Mouse (Mus musculus): ENCODE results near the gene Utp14b. TPM values are rescaled to one million over a fixed set of nuclear protein-coding genes. Genes with fewer than 3 reads are reported as not detected.

Utp14b gene
- polyA plus RNA-seq, 1 experiment: 6.5 TPM

DNA sequence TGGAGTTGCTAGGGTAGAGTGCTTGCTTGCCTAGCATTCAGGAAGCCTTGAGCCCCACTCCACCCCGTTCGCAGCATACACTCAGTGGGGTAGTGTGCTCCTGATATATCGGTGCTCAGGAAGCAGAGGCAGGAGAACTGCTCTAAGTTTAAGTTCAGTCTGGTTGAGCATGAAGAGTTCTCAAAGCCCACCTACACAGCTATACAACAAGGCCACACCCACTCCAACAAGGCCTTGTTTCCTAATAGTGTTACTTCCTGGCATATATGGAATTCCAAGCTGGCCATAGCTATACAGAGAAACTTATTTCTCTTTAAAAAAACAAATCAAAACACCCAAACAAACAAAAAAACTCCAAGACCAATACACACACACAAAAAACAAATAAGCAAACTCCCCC is 16.0 kb upstream of the Utp14b start:
- no peak for DNase-seq
- 96% methylated on average over 3 of the region's 3 CpGs for WGBS
- no peaks in the 10 kb centered on the region for H3K4me1 ChIP-seq (ENCODE audit: control insufficient read depth, insufficient read depth, low read length)
- H3K27me3 ChIP-seq (ENCODE audit: control insufficient read depth, insufficient read depth, low read length): no peaks in the 10 kb centered on the region
- TF ChIP-seq CTCF (IDR thresholded peaks at IDR 0.05; ENCODE audit: borderline replicate concordance, insufficient read depth, low read depth, low read length): no peak
- no peak for TF ChIP-seq POLR2A (IDR thresholded peaks at IDR 0.05; ENCODE audit: borderline replicate concordance, insufficient read depth, low read length)
- H3K27ac ChIP-seq (ENCODE audit: insufficient read depth, low read length): no peak overlapping the region
- H3K4me3 ChIP-seq (replicated peaks; ENCODE audit: insufficient read depth, low read depth, low read length): no peak overlapping the region

DNA sequence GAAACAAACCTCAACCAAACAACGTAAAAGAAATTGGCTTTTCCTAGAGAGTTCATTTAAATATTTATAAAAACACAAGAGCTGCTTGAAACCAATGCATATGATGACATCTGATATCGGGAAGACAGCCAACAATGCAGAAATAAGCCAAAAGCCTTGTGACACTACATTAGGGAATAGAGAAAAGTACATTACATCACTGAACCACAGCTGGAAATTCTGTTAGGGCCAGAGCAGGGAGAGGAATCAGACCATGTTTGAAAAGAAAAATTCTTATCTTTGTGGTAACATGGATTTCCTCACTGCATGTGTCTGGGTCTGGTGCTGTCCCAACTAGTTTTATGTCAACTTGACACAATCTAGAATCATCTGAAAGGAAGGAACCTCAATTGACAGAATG is 15.6 kb upstream of the Utp14b start:
- no peak overlapping the region for H3K27ac ChIP-seq (ENCODE audit: insufficient read depth, low read length)
- H3K27me3 ChIP-seq (ENCODE audit: control insufficient read depth, insufficient read depth, low read length): no peaks in the 10 kb centered on the region
- H3K4me1 ChIP-seq (ENCODE audit: control insufficient read depth, insufficient read depth, low read length): no peaks in the 10 kb centered on the region
- no peak for DNase-seq
- TF ChIP-seq CTCF (IDR thresholded peaks at IDR 0.05; ENCODE audit: borderline replicate concordance, insufficient read depth, low read depth, low read length): no peak
- 64% methylated on average over 2 of the region's 2 CpGs for WGBS
- no peak overlapping the region for H3K4me3 ChIP-seq (replicated peaks; ENCODE audit: insufficient read depth, low read depth, low read length)

DNA sequence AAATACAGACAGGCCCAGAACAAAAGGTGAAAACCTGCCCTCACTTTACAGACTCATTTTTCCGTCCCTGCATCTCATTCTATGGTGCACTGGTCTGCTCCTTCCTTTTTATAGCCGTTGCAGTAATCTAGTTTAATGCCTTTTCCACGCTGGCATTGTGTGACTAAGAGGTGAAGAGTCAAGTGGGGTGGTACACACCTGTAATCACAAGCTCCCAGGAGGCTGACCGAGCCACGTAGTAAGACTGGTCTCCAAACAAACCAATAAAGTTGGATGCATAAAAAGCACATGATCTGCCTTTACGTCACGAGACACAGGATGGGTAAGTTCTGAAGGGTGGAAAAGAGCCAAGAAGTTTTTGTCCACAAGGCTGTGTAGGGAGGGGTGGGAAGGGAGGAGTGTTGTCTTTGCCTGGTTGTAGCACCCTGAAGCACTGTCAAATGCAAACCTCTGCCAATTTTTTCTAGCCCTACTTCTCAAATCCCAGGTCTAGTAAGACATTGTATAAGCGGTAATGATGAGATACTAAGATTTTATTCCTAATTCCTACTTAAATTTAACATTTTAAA is 10.4 kb upstream of the Utp14b start:
- no peak for DNase-seq
- Histone ChIP-seq H3K4me3 (replicated peaks; ENCODE audit: insufficient read depth, low read depth, low read length) (no peak overlapping the region), H3K27ac (ENCODE audit: insufficient read depth, low read length) (no peak overlapping the region), H3K27me3 (ENCODE audit: control insufficient read depth, insufficient read depth, low read length) (no peaks in the 10 kb centered on the region), H3K4me1 (ENCODE audit: control insufficient read depth, insufficient read depth, low read length) (no peaks in the 10 kb centered on the region)
- WGBS: 61% methylated on average over 8 of the region's 8 CpGs
- TF ChIP-seq POLR2A (IDR thresholded peaks at IDR 0.05; ENCODE audit: borderline replicate concordance, insufficient read depth, low read length) (no peak), CTCF (IDR thresholded peaks at IDR 0.05; ENCODE audit: borderline replicate concordance, insufficient read depth, low read depth, low read length) (no peak)

DNA sequence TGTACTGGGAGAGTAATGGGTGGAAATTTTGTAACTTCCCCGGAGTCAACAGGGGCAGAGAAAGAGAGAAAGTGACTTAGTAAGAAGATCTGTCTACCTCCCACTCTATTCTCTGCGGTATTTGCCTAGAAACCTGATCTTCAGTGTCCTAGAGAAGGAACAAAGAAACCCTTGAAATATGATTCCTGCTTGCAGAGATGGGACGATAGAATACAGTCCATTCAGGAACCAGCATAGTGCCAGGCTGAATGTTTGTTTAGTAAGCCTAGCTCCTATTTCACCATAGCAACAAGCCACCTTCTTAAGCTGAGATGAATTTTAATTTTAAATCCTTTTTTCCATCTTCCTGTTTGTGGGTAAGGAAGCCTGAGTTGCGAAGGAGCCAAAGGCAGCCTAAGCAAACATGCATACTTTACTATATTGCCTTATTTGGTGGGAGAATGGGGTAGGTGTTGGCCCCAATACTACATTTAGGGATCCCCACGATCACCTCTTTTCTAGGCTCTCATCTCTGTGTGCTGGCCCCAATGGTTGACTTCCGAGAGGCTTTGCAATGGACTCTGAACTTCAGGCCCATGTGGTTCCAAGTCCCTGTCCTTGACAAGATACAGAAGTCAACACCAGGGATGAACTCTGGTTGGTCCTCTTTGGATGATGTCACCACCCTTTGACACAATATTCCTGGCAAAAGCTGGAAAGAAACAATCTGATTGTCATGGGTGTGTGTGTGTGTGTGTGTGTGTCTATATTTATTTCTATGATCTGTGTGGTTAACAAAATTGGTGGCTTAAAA is 8.4 kb upstream of the Utp14b start:
- no peak for DNase-seq
- TF ChIP-seq POLR2A (IDR thresholded peaks at IDR 0.05; ENCODE audit: borderline replicate concordance, insufficient read depth, low read length) (no peak), CTCF (IDR thresholded peaks at IDR 0.05; ENCODE audit: borderline replicate concordance, insufficient read depth, low read depth, low read length) (no peak)
- Histone ChIP-seq H3K27me3 (ENCODE audit: control insufficient read depth, insufficient read depth, low read length) (no peaks in the 10 kb centered on the region), H3K4me3 (replicated peaks; ENCODE audit: insufficient read depth, low read depth, low read length) (no peak overlapping the region), H3K27ac (ENCODE audit: insufficient read depth, low read length) (no peak overlapping the region), H3K4me1 (ENCODE audit: control insufficient read depth, insufficient read depth, low read length) (no peaks in the 10 kb centered on the region)
- WGBS: 61% methylated on average over 6 of the region's 6 CpGs

DNA sequence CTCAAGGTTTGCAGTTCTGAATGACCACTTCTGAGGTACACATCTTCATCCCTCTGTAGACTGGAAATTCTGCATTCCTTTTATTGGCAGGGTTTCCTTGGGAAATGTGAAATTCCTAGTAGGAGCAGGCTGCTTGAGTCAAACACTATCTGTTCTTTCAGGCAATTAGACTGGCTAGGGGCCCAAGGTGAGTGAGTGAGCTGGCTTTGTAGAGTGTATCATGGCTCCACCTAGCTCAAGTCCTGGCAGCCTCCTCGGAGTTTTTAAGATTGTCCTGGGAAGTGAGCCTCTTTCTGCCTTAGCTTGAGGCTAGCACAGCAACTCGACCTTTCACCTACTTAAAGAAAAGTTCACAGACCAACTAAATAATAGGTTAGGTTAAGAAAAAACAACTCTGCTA is 1.4 kb upstream of the Utp14b start:
- H3K27ac ChIP-seq (ENCODE audit: insufficient read depth, low read length): no peak overlapping the region
- no peak overlapping the region for H3K4me3 ChIP-seq (replicated peaks; ENCODE audit: insufficient read depth, low read depth, low read length)
- DNase-seq: peak in 1 of 2 experiments; percentile 25
- no peaks in the 10 kb centered on the region for H3K27me3 ChIP-seq (ENCODE audit: control insufficient read depth, insufficient read depth, low read length)
- 36% methylated on average over 2 of the region's 2 CpGs for WGBS
- H3K4me1 ChIP-seq (ENCODE audit: control insufficient read depth, insufficient read depth, low read length): no peaks in the 10 kb centered on the region; the same call in 1 of the 2 replicates
- TF ChIP-seq CTCF (IDR thresholded peaks at IDR 0.05; ENCODE audit: borderline replicate concordance, insufficient read depth, low read depth, low read length) (no peak), POLR2A (IDR thresholded peaks at IDR 0.05; ENCODE audit: borderline replicate concordance, insufficient read depth, low read length) (no peak)

DNA sequence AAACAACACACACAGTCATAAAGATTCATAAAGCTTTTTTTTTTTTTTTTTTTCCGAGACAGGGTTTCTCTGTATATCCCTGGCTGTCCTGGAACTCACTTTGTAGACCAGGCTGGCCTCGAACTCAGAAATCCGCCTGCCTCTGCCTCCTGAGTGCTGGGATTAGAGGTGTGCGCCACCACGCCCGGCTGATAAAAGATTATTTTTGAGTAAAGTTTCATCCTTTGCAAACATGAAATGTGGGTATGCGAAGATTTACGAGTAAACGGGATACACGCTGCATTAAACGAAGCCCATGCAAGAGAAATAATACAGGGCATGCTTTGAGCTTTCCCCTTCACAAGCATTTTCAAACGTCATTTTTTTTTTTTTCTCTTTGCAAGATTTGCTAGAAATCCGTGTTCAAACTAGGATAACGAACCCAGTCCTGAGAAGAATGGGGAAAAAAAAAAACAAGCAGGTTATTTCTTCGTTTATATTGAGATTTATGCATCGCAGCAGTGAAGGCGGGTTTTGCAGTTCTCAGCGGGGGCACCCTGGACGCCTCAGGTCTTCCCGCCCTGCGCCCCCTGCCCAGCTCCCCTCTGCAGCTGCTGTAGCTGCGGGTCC is 713 bp upstream of the Utp14b start:
- peak overlapping the region; percentile 81 for H3K4me3 ChIP-seq (replicated peaks; ENCODE audit: insufficient read depth, low read depth, low read length)
- DNase-seq: no peak
- H3K27ac ChIP-seq (ENCODE audit: insufficient read depth, low read length): peak overlapping the region; percentile 81
- no peaks in the 10 kb centered on the region for H3K27me3 ChIP-seq (ENCODE audit: control insufficient read depth, insufficient read depth, low read length)
- no peaks in the 10 kb centered on the region; the same call in 1 of the 2 replicates for H3K4me1 ChIP-seq (ENCODE audit: control insufficient read depth, insufficient read depth, low read length)
- WGBS: 31% methylated on average over 22 of the region's 22 CpGs
- TF ChIP-seq CTCF (IDR thresholded peaks at IDR 0.05; ENCODE audit: borderline replicate concordance, insufficient read depth, low read depth, low read length): no peak
- TF ChIP-seq POLR2A (IDR thresholded peaks at IDR 0.05; ENCODE audit: borderline replicate concordance, insufficient read depth, low read length): no peak

DNA sequence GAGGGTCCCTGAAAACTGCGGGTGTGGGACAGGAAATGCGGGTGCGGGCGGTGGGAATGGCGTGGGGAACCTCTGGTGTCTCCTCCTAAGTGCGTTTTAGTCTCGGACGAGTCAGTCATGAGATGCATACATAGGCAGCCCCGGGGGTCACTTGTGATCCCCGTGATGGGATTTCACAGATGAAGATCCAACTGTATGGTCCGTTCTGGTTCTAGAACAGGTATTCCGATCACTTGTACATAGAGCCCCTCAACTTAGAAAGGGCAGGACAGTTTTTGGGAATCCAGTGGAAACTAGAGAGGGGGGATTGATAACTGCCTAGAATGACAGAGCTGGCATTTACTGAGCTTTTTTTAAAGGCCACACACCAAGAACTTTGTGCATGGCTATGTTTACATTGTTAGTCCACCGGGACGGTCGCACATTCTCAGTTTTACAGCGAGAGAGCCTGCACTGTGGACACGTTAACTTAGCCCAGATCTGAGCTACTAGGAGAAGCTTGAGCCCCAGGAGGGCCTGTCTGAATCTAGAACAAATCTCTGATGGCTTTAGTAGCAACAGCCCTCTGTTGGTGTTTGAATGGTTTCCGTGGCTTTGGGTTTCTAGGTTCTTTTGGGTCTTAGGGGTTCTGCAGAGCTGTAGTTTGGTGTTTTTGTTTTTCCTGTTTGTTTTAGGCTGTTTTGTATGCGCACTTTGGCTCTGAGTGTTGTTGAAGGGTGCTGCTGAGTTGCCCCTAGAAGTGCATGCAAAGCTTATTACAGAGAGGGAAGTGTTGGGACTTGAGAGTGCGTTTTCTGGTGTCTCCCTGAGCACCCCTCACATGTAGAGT is 817 bp downstream of the Utp14b start:
- 5% methylated on average over 20 of the region's 20 CpGs for WGBS
- peak; percentile 19 to 37 for DNase-seq
- Histone ChIP-seq H3K27me3 (ENCODE audit: control insufficient read depth, insufficient read depth, low read length) (no peaks in the 10 kb centered on the region), H3K27ac (ENCODE audit: insufficient read depth, low read length) (peak overlapping the region; percentile 95), H3K4me3 (replicated peaks; ENCODE audit: insufficient read depth, low read depth, low read length) (peak overlapping the region; percentile 66), H3K4me1 (ENCODE audit: control insufficient read depth, insufficient read depth, low read length) (no peaks in the 10 kb centered on the region; the same call in 1 of the 2 replicates)
- TF ChIP-seq CTCF (IDR thresholded peaks at IDR 0.05; ENCODE audit: borderline replicate concordance, insufficient read depth, low read depth, low read length): no peak
- no peak for TF ChIP-seq POLR2A (IDR thresholded peaks at IDR 0.05; ENCODE audit: borderline replicate concordance, insufficient read depth, low read length)

Data from cerebellum, adult 2 months (tissue).